Mouse (Mus musculus): ENCODE results near the gene Vmn1r10. TPM values are rescaled to one million over a fixed set of nuclear protein-coding genes. Genes with fewer than 3 reads are reported as not detected.

Gene Vmn1r10
- polyA plus RNA-seq (2012; rRNA removed) = not detected in 2 replicates

DNA sequence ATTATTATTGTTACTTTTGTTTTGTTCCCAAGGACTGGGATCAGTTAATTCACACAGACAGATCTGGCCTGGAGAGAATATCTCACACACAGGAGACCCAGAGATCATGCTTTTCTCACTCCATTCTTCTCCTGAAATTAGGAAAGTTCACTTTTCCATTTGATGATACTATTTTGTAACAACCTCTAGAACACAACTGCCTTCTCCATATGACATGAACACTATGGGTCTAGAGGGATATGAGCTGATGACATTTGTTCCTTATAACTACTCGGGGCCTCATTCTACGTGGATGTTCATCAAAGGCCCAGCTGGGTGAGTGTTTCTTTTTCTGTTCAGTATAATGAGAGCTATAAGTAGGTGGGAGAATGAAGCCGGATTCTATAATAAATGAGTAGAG, at the start of gene Vmn1r10:
Gene Vmn1r10, plus strand, starts transcription at position 301 of the 400 bp plus-strand sequence.
- no peaks in the 10 kb centered on the region for H3K27me3 ChIP-seq (ENCODE audit: control insufficient read depth, insufficient read depth, low read length)
- no peak within 1 kb of the TSS for H3K4me3 ChIP-seq (ENCODE audit: extremely low read depth, insufficient read depth, insufficient read length)
- no peaks in the 10 kb centered on the region for H3K36me3 ChIP-seq (ENCODE audit: control insufficient read depth, insufficient read depth, low read length)
- no peaks in the 10 kb centered on the region for H3K4me1 ChIP-seq (ENCODE audit: control insufficient read depth, insufficient read depth, insufficient read length)
- no peak within 1 kb of the TSS for H3K27ac ChIP-seq (ENCODE audit: insufficient read depth, low read length)
- TF ChIP-seq POLR2A (IDR thresholded peaks at IDR 0.05; ENCODE audit: low read depth, low read length) = no peak
- no peak for TF ChIP-seq CTCF (IDR thresholded peaks at IDR 0.05; ENCODE audit: extremely low read depth, insufficient read depth, insufficient read length, insufficient replicate concordance)
- 82% methylated on average over 3 of the region's 3 CpGs for WGBS
- no peak for DNase-seq (ENCODE audit: low read depth in 1 of 2, low spot score in 2 of 2)

GRCm38 (mm10) chr6:57063730-57064129, 45.5 kb upstream of the Vmn1r10 start:
- Histone ChIP-seq H3K36me3 (ENCODE audit: control insufficient read depth, insufficient read depth, low read length) (no peaks in the 10 kb centered on the region), H3K27me3 (ENCODE audit: control insufficient read depth, insufficient read depth, low read length) (no peaks in the 10 kb centered on the region), H3K4me1 (ENCODE audit: control insufficient read depth, insufficient read depth, insufficient read length) (no peaks in the 10 kb centered on the region), H3K4me3 (ENCODE audit: extremely low read depth, insufficient read depth, insufficient read length) (no peak overlapping the region), H3K27ac (ENCODE audit: insufficient read depth, low read length) (no peak overlapping the region)
- DNase-seq (ENCODE audit: low read depth in 1 of 2, low spot score in 2 of 2) = no peak
- TF ChIP-seq CTCF (IDR thresholded peaks at IDR 0.05; ENCODE audit: extremely low read depth, insufficient read depth, insufficient read length, insufficient replicate concordance) (no peak), POLR2A (IDR thresholded peaks at IDR 0.05; ENCODE audit: low read depth, low read length) (no peak)

DNA sequence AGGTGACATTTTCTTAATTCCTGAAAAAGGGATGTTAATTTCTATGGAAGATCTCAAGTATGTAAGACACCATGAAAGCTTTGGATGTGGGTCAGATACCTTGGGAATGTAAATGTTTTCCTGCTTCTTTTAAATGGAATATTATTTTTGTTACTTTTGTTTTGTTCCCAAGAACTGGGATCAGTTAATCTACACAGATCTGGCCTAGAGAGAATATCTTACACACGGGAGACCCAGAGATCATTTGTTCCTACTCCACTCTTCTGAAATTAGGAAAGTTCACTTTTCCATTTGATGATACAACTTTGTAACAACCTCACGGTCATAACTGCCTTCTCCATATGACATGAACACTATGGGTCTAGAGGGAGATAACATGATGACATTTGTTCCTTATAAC, 42.8 kb upstream of the Vmn1r10 start, which contains the start of gene Vmn1r9:
Gene Vmn1r9, plus strand, starts transcription at position 301 of the 400 bp plus-strand sequence.
- 89% methylated on average over 2 of the region's 2 CpGs for whole genome bisulfite sequencing
- Histone ChIP-seq H3K4me3 (ENCODE audit: extremely low read depth, insufficient read depth, insufficient read length) (no peak within 1 kb of the TSS), H3K27ac (ENCODE audit: insufficient read depth, low read length) (no peak within 1 kb of the TSS), H3K27me3 (ENCODE audit: control insufficient read depth, insufficient read depth, low read length) (no peaks in the 10 kb centered on the region), H3K36me3 (ENCODE audit: control insufficient read depth, insufficient read depth, low read length) (no peaks in the 10 kb centered on the region), H3K4me1 (ENCODE audit: control insufficient read depth, insufficient read depth, insufficient read length) (no peaks in the 10 kb centered on the region)
- DNase-seq (ENCODE audit: low read depth in 1 of 2, low spot score in 2 of 2) = no peak
- no peak for TF ChIP-seq POLR2A (IDR thresholded peaks at IDR 0.05; ENCODE audit: low read depth, low read length)
- no peak for TF ChIP-seq CTCF (IDR thresholded peaks at IDR 0.05; ENCODE audit: extremely low read depth, insufficient read depth, insufficient read length, insufficient replicate concordance)

GRCm38 (mm10) chr6:57106358-57106757, 2.9 kb upstream of the Vmn1r10 start:
- Histone ChIP-seq H3K4me3 (ENCODE audit: extremely low read depth, insufficient read depth, insufficient read length) (no peak overlapping the region), H3K27ac (ENCODE audit: insufficient read depth, low read length) (no peak overlapping the region), H3K27me3 (ENCODE audit: control insufficient read depth, insufficient read depth, low read length) (no peaks in the 10 kb centered on the region), H3K4me1 (ENCODE audit: control insufficient read depth, insufficient read depth, insufficient read length) (no peaks in the 10 kb centered on the region), H3K36me3 (ENCODE audit: control insufficient read depth, insufficient read depth, low read length) (no peaks in the 10 kb centered on the region)
- DNase-seq (ENCODE audit: low read depth in 1 of 2, low spot score in 2 of 2) = no peak
- TF ChIP-seq POLR2A (IDR thresholded peaks at IDR 0.05; ENCODE audit: low read depth, low read length) = no peak
- no peak for TF ChIP-seq CTCF (IDR thresholded peaks at IDR 0.05; ENCODE audit: extremely low read depth, insufficient read depth, insufficient read length, insufficient replicate concordance)
- 65% methylated on average over 1 of the region's 1 CpGs for WGBS

GRCm38 (mm10) chr6:57133155-57133554, 23.9 kb downstream of the Vmn1r10 start, which contains the start of gene Vmn1r11:
Gene Vmn1r11 (plus strand): TSS chr6:57133455.
- Histone ChIP-seq H3K27ac (ENCODE audit: insufficient read depth, low read length) (no peak within 1 kb of the TSS), H3K36me3 (ENCODE audit: control insufficient read depth, insufficient read depth, low read length) (no peaks in the 10 kb centered on the region), H3K4me3 (ENCODE audit: extremely low read depth, insufficient read depth, insufficient read length) (no peak within 1 kb of the TSS), H3K4me1 (ENCODE audit: control insufficient read depth, insufficient read depth, insufficient read length) (no peaks in the 10 kb centered on the region), H3K27me3 (ENCODE audit: control insufficient read depth, insufficient read depth, low read length) (no peaks in the 10 kb centered on the region)
- TF ChIP-seq POLR2A (IDR thresholded peaks at IDR 0.05; ENCODE audit: low read depth, low read length) = no peak
- TF ChIP-seq CTCF (IDR thresholded peaks at IDR 0.05; ENCODE audit: extremely low read depth, insufficient read depth, insufficient read length, insufficient replicate concordance) = no peak
- 82% methylated on average over 1 of the region's 1 CpGs for WGBS
- no peak for DNase-seq (ENCODE audit: low read depth in 1 of 2, low spot score in 2 of 2)

GRCm38 (mm10) chr6:57156619-57157018, 47.4 kb downstream of the Vmn1r10 start, which contains the start of gene Vmn1r12:
Gene Vmn1r12 (plus strand): TSS chr6:57156919.
- DNase-seq (ENCODE audit: low read depth in 1 of 2, low spot score in 2 of 2) = no peak
- H3K4me3 ChIP-seq (ENCODE audit: extremely low read depth, insufficient read depth, insufficient read length) = no peak within 1 kb of the TSS
- no peaks in the 10 kb centered on the region for H3K36me3 ChIP-seq (ENCODE audit: control insufficient read depth, insufficient read depth, low read length)
- H3K27me3 ChIP-seq (ENCODE audit: control insufficient read depth, insufficient read depth, low read length) = no peaks in the 10 kb centered on the region
- H3K4me1 ChIP-seq (ENCODE audit: control insufficient read depth, insufficient read depth, insufficient read length) = no peaks in the 10 kb centered on the region
- 83% methylated on average over 2 of the region's 2 CpGs for whole genome bisulfite sequencing
- H3K27ac ChIP-seq (ENCODE audit: insufficient read depth, low read length) = no peak within 1 kb of the TSS
- TF ChIP-seq CTCF (IDR thresholded peaks at IDR 0.05; ENCODE audit: extremely low read depth, insufficient read depth, insufficient read length, insufficient replicate concordance) = no peak
- no peak for TF ChIP-seq POLR2A (IDR thresholded peaks at IDR 0.05; ENCODE audit: low read depth, low read length)

Other genes starting within 250 kb of the Vmn1r10 start
- 7.8 and 10.4 TPM in 2 replicates for gene Nt5c3, start 185.5 kb upstream of the Vmn1r10 start, polyA plus RNA-seq (2012; rRNA removed)
- gene Vmn1r4, start 185.4 kb upstream of the Vmn1r10 start, polyA plus RNA-seq (2012; rRNA removed) = 0.05 TPM in 1 of 2 replicates, not detected in the other
- gene Vmn1r5, start 139.2 kb upstream of the Vmn1r10 start, polyA plus RNA-seq (2012; rRNA removed) = not detected in 2 replicates
- gene Vmn1r6, start 112.2 kb upstream of the Vmn1r10 start, polyA plus RNA-seq (2012; rRNA removed) = not detected in 2 replicates
- not detected in 2 replicates for gene Vmn1r7, start 84.1 kb upstream of the Vmn1r10 start, polyA plus RNA-seq (2012; rRNA removed)
- gene Vmn1r8, start 77.2 kb upstream of the Vmn1r10 start, polyA plus RNA-seq (2012; rRNA removed) = not detected in 2 replicates
- gene Vmn1r9, start 42.7 kb upstream of the Vmn1r10 start, polyA plus RNA-seq (2012; rRNA removed) = not detected in 2 replicates
- not detected in 2 replicates for gene Vmn1r11, start 24.0 kb downstream of the Vmn1r10 start, polyA plus RNA-seq (2012; rRNA removed)
- not detected in 2 replicates for gene Vmn1r12, start 47.5 kb downstream of the Vmn1r10 start, polyA plus RNA-seq (2012; rRNA removed)
- not detected in 2 replicates for gene Vmn1r13, start 93.8 kb downstream of the Vmn1r10 start, polyA plus RNA-seq (2012; rRNA removed)
- not detected in 2 replicates for gene Vmn1r14, start 122.2 kb downstream of the Vmn1r10 start, polyA plus RNA-seq (2012; rRNA removed)
- gene Vmn1r15, start 148.5 kb downstream of the Vmn1r10 start, polyA plus RNA-seq (2012; rRNA removed) = not detected in 2 replicates
- not detected in 2 replicates for gene Vmn1r16, start 220.0 kb downstream of the Vmn1r10 start, polyA plus RNA-seq (2012; rRNA removed)